Mouse (Mus musculus) layer of hippocampus, adult 9-11 months (tissue): ENCODE results near the gene Gpr152.

Source experiments
- DNase-seq: peaks from one replicate; pipeline ENCODE4 v3.0.0; 2022

Gene Gpr152

GRCm38 (mm10) chr19:4175368-4175947 lies 35.9 kb downstream of the Gpr152 start, which contains the start of gene Carns1:
Gene Carns1 (minus strand): TSS chr19:4175479.
- peak; percentile 62 for DNase-seq

GRCm38 (mm10) chr19:4180411-4180810 lies 40.8 kb downstream of the Gpr152 start:
- DNase-seq, result no peak

GRCm38 (mm10) chr19:4181892-4182291 lies 42.3 kb downstream of the Gpr152 start:
- DNase-seq, result peak; percentile 87

GRCm38 (mm10) chr19:4183689-4184088 lies 44.1 kb downstream of the Gpr152 start:
- DNase-seq, result peak; percentile 67

DNA sequence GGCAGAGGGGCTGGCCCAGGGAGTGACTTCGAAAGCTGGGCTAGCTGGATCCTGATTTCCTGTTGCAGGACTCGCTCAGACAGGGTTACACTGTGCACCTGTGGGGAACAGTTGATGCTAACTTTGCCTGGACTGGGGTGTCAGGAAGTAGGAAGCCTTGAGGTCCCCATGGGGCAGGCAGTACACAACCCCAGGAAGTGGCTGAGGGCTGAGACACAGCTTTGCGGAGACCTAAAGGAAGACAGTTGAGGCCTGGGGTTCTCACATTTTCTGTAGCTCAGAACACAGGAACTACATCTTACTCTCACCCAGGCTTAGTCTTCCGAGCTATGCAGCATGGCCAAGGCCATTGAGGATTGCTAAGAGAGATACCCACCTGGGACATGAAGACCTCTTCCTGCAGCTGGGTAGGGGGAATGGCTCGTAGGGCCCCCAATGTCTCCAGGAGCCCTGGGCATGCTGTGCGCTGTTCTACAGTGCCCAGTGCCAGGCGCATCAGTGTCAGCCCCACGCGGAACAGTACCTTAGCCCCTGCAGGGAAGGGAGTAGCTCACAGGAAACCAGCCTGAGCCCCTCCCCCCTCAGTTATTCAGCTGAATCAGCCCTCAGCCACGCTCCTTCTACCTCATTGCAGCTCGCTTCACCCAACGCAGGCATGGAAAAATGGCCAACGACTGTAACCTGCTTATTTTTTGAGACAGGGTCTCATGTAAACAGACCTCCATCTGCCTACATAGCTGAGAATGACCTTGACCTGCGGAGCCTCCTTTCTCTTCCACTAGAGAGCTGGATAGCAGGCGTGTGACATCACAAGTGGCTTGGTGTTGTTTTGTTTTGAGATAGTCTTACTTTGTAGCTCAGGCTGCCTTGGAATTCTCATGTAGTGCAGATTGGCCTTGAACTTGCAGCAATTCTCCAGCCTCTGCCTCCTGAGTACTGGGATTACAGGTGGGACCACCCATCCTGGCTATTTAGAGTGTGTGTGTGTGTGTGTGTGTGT lies 45.7 kb downstream of the Gpr152 start:
- DNase-seq, result no peak

DNA sequence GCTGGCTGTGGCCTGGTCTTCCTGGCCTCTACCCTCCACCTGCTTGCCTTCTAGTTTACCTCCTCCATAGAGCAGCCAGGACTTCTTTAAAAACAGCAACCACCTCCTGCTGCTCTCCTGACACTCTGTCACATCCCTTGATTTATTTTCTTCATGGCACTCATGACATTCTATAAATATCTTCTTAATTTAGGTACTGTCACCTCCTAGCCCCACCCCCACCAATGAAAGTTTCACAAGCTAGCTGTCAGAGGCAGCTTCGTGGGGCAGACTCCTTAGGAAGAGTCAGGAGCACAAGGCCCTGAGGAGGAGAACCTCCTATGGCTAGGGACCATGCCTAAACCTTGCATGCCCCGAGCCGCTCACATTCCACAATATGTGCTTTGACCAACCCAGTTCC lies 47.7 kb downstream of the Gpr152 start:
- DNase-seq, result no peak

DNA sequence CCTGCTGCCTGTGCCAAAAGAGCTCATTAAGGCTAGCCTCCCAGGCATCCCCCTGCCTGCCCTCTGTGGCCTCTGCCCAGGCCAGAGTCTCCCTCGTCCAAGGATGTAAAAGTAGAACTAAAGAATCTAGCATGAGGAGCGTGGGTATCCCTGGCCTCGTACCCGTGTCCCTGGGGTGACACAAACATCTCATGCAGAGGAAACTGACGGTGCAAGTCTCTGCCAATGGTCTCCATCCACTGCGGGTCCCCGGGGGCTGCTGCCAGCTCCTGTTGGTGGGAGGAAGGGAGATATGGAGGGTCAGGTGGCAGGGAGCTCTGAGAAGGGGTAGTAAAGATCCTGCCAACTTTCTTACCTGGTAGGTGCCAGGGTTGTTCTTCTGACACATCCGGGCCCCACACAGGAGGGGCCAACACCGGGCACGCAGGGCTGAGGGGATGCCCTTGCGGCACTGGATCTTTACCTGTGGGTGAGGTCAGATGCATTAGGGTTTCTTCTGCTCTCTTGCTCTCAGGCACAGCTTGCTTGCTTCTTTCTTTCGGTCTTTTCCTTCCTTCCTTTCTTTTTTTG lies 49.5 kb downstream of the Gpr152 start:
- no peak for DNase-seq

- DNase-seq, result no peak
Observed at GRCm38 (mm10) chr19:4190831-4191334, 51.3 kb downstream of the Gpr152 start, which contains the start of gene Tbc1d10c. Gene Tbc1d10c (minus strand): TSS chr19:4191284.

DNA sequence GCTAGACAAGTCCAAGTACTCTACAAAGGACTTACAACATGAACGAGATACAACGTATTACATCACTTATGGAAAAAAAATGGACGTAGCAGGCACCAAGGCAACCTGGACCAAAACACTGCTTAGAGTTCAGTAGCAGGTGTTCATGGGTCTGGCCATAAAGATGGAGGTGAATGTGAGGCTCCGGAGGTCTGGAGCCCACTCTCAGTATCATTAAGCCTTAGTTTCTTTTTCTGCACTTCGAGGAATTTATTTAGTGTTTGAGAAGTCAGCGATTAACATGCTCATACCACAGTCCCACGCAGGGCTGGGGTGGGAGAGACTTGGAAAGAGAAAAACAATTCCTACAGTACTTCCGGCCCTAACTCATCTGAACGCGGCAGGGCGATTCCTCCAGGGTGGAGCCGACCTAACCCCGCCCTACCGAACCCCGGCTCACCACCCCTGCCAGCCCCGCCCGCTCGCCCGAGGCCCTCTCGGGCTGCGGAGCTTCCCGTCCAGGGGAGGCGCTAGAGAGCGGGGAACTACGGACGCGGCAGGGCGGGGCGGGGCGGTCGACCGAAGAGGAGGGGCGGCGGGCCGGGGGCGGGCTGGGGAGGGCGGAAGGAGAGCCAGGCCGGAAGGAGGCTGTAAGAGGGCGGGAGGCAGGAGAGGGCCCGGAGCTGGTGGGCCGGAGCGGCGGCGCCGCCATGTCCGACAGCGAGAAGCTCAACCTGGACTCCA lies 52.1 kb downstream of the Gpr152 start, which contains the start of gene Ppp1ca:
TSS of gene Ppp1ca (plus strand) at position 538 of the 723 bp plus-strand sequence.
- peak; percentile 92 for DNase-seq

GRCm38 (mm10) chr19:4192251-4192985 lies 52.8 kb downstream of the Gpr152 start:
- no peak for DNase-seq

DNA sequence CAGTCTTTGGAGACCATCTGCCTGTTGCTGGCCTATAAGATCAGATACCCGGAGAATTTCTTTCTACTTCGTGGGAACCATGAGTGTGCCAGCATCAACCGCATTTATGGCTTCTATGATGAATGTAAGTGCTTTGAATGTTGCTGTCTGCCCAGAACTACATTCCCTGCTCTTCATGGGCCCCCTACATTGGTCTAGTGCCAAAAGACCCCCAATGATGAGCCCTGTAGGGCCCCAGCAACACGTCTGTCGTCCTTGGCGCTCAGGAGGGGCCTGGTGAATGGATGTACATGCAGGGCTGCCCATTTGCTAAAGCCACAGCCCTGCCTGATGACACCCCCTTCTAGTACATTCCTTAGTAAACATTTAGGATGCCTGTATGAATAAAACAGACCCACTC lies 53.5 kb downstream of the Gpr152 start:
- no peak for DNase-seq

- no peak for DNase-seq
Observed at GRCm38 (mm10) chr19:4194021-4194724, 54.6 kb downstream of the Gpr152 start.

DNA sequence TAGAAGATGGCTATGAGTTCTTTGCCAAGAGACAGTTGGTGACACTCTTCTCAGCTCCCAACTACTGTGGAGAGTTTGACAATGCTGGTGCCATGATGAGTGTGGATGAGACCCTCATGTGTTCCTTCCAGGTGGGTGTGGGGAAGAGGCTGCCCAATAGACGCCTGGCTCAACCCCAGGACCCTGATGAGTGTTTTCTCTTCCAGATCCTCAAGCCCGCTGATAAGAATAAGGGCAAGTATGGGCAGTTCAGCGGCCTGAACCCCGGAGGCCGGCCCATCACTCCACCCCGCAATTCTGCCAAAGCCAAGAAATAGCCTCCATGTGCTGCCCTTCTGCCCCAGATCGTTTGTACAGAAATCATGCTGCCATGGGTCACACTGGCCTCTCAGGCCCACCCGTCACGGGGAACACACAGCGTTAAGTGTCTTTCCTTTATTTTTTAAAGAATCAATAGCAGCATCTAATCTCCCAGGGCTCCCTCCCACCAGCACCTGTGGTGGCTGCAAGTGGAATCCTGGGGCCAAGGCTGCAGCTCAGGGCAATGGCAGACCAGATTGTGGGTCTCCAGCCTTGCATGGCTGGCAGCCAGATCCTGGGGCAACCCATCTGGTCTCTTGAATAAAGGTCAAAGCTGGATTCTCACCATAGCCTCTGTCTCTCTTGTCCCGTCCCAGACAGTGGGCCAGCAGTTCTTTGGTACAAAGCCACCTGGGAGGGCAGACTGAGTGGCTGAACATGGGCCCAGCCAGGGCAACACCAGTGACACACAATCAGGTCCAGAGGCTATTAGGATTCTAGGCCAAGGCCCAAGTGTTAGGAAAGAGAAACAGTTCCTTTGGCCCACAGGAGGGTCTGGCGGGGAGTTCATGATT lies 55.4 kb downstream of the Gpr152 start:
- DNase-seq, result no peak
